Mouse (Mus musculus) liver, postnatal 0 days (tissue): ENCODE data around the gene Kcnj16.

Source experiments
- CTCF ChIP-seq: sonication (generic); IDR thresholded peaks from 2 replicates; pipeline ENCODE4 v1.5.1; 2016; ENCODE audit warnings: antibody characterized with exemption, low read depth
- EP300 ChIP-seq: IDR thresholded peaks from 2 replicates; pipeline ENCODE4 v1.6.1; 2016; ENCODE audit warnings: antibody characterized with exemption, low read depth, mild to moderate bottlenecking

DNA sequence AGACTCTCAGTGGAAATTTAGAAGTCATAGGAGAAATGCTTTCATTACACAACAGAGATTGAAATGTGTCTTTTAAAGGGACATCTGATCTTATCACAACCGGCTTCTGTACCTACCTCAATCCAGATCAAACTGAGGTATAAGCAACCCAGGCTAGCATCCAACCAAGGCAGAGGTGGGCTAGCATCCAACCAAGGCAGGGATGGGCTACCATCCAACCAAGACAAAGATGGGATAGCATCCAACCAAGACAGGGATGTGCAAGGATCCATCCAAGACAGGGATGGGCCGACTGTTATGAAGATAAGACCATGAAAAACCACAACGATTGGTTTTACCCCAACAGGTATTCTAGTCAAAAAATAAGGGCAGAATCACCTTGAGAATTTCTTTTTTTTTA, 48.4 kb downstream of the Kcnj16 start:
- TF ChIP-seq CTCF (no peak), EP300 (no peak)
